Mouse (Mus musculus) kidney, adult 18-20 months (tissue): ENCODE measurements around the gene Slc25a35.
"Not testable (repeated sequence)": the region's sequence is repeated elsewhere in the genome, so short reads cannot be mapped to it uniquely, and the experiment has no call there.

ENCODE experiments used
- DNase-seq: peaks from one replicate; pipeline ENCODE4 v3.0.0; 2021

The Slc25a35 gene

DNA sequence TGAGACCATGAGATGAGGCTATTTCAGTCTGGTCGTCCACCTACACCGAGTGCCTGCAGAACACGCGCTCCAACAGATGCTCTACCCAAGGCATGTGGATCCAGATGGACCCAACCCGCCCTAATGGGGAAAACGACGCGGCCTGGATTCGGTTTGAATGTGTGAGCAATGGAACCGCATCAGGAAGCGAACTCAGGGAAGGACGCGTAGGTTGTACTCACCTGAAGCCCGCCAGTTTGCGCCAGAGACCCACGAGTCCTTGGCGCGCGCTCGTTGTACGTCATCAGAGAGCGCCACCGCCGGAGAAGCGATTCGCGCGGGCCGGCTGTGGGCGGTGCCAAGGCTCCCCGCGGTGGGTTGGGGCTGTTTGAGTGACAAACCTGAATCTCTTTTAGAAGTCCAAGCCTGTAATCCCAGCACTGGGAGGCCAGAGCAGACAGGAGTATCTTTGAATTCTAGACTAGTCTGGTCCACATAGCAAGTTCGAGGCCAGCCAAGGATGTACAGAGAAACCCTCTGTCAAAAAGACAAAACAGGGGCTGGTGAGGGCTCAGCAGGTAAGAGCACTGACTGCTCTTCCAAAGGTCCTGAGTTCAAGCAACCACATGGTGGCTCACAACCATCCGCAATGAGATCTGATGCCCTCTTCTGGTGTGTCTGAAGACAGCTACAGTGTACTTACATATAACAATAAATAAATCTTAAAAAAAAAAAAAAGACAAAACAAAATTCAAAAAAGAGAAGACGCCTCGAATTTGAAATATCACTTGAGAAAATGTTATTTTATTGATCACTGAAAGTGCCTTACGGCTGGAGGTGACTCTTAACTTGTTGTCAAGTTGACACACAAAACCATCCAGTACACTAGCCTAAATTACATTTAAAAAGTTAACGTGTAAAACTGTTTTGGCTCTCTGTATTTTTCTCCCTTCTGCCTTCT is 40.5 kb downstream of the Slc25a35 start, which contains the start of gene Pfas:
Pfas (minus strand) TSS at position 279 of the 940 bp plus-strand sequence.
- peak; percentile 85 for DNase-seq

DNA sequence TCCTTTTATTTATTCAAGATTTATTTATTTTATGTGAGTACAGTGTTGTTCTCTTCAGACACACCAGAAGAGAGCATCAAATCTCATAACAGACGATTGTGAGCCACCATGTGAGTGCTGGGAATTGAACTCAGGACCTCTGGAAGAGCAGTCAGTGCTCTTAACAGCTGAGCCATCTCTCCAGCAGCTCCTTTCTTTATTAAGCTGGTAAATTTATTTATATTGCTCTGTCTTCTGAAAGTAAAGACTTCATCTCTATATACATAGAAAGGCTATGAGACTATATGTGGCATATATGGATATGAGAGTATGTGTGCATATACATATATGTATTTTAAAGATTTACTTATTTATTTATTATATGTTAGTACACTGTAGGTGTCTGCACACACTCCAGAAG is 41.6 kb downstream of the Slc25a35 start:
- no peak for DNase-seq

DNA sequence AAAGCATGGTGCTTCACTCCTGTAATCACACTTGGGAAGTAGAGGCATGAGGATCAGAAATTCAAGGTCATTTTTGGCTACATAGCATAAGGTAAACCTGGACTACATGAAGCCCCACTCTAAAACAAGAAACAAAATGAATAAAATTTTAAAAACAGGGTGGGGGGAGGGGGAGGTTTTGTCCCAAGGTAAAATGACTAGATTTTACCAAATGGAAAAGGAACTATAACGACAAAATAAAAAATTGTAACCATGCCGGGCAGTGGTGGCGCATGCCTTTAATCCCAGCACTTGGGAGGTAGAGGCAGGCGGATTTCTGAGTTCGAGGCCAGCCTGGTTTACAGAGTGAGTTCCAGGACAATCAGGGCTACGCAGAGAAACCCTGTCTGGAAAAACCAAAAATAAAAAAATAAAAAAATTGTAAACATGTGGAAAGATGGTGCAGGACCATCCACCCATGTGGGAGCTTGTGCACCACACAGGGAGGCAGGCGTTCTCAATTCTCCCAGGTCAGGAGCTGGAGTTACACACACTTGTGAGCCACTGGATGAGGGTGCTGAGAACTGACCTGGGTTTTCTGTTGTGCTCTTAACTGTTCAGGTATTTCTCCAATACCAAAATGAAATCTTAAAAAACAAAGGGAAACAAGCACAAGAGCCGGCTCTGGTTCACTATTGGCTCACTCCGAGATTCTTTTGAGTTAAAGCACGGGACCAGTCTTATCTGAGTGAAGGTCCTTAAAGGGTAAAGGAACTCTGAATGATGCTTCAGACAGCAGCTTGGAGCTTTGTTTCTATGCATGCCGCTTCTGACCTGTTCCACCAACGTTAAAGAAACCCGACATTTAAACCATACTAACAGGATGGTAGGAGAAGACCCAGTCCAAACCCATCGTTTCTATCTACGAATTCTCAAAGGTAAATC is 42.7 kb downstream of the Slc25a35 start:
- DNase-seq, result no peak

DNA sequence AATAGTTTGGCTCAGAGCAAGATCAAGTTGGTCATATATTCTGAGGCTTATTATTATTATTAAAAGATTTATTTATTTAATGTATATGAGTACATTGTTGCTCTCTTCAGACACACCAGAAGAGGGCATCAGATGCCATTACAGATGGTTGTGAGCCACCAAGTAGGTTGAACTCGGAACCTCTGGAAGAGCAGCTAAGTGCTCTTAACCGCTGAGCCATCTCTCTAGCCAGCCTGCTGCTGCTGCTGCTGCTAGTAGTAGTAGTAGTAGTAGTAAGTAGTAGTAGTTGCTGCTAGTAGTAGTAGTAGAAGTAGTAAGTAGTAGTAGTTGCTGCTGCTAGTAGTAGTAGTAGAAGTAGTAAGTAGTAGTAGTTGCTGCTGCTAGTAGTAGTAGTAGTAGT is 43.5 kb downstream of the Slc25a35 start:
- DNase-seq, result not testable (repeated sequence)

DNA sequence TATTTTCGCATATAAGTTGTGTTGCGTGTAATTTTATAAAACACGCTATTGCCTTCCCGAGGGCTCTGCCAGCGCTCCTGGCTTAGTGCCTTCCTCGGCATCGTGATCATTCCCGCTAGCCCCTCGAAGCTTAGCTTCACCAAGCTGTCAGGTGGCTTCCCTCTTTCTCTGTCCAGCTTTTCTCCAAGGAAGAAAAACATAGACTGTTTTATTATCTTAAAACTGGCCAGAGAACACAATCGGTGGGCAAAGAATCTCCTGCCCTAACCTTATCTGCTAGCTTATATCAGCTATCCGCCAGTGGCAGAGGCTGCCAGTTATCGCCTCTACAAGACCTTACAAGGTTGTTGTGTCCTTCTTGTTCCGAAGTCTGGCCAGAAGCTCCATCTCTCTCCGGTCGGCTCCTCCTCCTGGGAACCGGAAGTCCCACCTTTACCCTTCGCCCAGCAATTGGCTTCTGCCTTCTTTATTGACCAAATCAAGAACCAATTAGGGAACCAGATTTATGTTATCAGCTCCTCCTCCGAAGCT is 44.2 kb downstream of the Slc25a35 start:
- peak; percentile 91 for DNase-seq

DNA sequence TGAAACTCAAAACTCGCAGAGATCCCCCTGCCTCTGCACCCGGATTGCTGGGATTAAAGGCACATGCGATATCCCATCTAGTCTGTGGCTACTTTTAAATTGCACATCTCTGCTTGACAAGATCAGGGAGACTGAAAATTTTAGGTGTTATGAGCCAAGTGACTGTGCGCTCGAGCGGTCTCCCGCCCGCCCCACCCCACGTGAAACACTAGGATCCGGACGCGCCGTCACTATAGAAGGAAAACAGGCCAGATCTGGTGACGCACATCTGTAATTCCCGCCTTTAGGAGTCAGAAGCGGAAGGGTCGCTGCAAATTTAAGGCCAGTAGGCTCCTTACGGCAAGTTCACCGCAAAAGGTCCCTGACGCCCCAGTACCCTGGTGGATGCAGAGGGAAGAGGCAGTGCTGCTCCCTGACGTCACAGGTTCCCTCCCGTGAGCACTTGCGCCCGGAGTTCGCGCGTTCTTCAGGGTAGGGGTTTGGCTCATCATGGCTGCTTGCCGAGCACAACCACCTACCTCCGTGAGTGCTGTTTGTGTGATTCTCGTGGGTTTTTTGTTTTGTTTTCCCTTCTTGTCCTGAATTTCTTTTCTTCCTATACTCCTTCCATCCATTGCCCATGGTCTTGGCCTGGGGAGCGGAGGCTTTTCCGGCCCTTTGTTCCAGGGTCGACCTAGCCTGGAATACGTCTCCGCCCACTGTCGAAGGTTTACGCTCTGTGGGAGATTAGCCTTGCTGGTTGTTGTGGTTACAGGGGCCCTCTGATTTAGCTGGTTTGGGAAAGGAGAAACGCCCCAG is 47.9 kb downstream of the Slc25a35 start, which contains the start of gene Ctc1:
Ctc1 (plus strand) TSS at position 268 of the 798 bp plus-strand sequence.
- DNase-seq, result peak; percentile 90

DNA sequence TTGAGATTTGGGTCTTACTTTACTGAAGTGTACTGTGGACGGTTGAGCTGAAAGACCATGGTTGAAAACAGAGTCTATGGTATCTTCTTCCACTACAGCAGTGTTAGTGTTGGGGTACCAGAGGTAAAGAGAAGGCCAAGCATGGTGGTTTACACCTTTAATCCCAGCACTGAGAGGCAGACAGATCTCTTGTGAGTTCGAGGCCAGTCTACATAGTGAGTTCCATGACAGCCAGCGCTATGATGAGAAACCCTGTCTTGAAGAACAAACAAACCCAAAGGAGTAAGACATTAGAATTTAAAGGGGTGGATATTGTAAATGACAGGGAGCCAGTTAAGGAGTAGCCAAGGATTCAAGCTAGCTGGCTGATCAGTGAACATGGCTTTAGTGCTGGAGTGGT is 48.8 kb downstream of the Slc25a35 start:
- no peak for DNase-seq

DNA sequence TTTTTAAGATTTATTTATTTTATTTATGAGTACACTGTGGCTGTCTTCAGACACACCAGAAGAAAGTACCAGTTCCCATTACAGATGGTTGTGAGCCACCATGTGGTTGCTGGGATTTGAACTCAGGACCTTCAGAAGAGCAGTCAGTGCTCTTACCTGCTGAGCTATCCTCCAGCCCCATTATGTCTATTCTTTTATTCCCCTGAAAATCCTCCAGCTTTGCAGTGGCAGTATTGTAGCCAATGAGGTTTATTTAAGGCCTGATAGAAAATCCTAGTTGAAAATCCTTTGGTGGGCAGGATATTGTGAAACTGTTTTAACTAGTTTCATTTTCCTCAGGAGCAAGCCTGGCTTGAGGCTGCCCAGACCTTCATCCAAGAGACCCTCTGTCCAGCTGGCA is 52.8 kb downstream of the Slc25a35 start:
- DNase-seq, result no peak
